Mouse (Mus musculus) B cell, adult 2 months (primary cell): ENCODE measurements around the gene Slc35b3.

ENCODE experiments used
- DNase-seq, 2 experiments: peaks; one replicate each; pipeline ENCODE4 v3.0.0; 2022

Gene Slc35b3

DNA sequence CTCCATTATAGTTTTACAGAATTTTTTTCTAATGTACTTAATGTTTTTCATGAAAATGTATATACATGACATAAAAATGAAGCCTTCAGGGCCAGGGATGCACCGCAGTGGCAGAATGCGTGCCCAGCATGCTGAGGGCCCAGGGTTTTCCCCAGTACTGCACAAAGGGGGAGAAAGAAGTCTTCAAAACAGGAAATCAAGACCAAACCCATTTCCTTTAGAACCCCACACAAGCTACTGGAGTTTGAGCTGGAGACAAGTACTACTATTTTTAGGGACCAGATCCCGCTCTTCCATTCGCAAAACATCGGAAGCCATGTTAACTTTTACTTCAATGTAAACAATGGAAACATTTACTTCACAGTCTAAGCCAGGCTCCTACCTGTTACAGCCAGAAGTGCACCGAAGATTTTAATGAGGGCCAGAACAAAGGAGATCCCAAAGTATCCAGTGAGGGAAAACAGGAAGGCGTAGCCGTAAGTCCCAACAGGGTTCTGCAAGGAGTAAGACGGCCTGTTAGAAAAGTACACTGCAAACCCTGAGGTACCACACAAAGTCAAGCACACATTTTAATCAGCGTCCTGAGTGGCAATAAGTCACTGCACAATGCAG is 23.7 kb downstream of the Slc35b3 start:
- no peak for DNase-seq

GRCm38 (mm10) chr13:38935856-38936446 is 24.7 kb downstream of the Slc35b3 start:
- no peak for DNase-seq

DNA sequence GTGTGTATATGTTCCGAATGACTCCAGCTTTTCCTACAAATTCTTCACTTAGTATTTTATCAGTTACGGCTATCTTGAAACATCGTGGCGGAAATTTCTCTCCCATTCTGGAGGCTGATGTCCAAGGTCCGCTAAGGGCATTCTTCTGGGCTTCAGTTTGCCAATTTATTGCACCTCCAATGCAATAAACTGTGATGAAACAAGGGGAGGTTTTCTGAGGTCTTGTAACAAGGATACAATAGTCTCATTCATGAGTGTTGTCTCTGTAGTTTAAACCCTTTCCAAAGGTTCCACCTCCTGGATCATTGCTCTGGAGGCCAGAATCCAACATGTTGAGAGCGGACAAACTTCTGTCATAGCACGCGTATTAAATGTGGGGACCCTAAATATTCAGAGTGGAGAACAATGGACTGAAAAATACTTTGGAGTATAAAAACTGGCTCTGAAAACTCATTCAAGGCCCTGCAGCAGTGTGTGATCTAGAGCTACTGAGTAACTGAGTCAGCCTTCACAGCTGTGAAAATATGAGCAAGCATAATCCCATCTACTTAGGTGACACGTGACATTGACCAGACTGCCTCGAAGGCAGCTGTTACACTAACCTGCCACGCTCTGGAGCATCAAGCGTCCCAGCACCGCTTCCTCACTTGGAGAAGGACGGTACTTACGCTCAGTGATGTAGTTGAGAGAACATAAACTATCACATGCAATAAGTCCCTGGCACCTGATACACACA is 30.7 kb downstream of the Slc35b3 start:
- no peak for DNase-seq

DNA sequence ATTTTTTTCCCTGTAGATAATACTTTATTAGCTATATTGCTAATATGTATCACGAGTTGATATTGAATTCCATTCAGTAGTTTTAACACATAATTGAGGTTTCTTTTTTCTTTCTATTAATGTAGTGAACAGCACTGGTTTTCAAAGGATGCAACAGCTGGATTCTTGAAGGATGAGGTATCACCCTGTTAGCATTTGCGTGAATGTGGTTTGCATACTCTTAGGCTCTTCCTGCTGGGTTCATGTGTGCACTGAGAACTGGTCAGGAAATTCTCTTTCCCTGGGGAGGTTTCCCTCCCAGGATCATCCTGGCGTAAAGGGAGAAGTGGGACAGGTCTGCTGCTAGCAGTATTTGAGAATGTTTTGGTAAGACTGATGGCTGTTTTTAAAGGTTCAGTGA is 38.0 kb downstream of the Slc35b3 start:
- no peak for DNase-seq

DNA sequence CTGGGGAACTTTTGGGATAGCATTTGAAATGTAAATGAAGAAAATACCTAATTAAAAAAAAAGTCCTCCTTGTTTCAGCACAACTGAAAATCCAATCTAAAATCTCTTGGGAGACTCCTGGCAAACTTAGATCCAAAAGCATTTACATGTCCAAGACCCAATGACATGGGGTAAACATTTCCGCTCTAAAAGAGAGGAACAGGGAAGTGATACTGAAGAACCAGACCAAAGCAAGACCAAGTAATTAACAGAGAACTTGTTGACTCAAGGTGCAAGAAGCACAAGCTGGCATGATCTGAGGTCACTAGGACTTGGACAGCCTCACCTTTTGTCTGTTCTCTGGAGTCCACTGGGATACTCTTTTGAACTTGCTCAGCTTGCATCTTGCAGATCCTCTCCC is 39.4 kb downstream of the Slc35b3 start:
- DNase-seq = no peak

GRCm38 (mm10) chr13:38918188-38918885 is 42.3 kb downstream of the Slc35b3 start:
- DNase-seq = no peak

- DNase-seq = no peak
These were observed 43.1 kb downstream of the Slc35b3 start for GRCm38 (mm10) chr13:38917556-38917955.

GRCm38 (mm10) chr13:38914771-38915170 is 45.9 kb downstream of the Slc35b3 start:
- no peak for DNase-seq

GRCm38 (mm10) chr13:38892364-38892763 is 68.3 kb downstream of the Slc35b3 start:
- DNase-seq = no peak
